9 mouse cellular contexts compared by ENCODE assay signal in the genomic region with DNA sequence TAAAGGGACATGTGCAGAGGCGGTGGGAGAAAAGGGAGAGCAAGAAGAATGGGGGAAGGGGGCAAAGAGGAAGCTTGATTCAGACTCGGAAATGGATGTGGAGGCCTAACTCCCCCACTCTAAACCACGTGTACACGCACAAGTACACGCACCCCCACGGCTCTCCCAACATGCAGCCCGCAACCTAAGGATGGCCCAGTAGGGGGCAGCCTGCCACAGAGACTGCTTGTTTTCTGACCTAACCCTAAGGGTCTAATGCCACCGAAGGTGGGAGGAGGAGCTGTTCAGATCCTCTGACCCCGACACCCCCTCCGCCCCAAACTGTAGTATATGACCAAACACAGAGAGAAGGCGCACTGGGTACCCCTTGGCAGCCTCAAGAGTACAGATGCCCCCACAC. TPM values are rescaled to one million over a fixed set of nuclear protein-coding genes. Genes with fewer than 3 reads are reported as not detected.
DNase-seq lines count a peak whose midpoint lies in the region; ATAC-seq and TF ChIP-seq lines count a peak whose summit lies in the region.
"Had no signal": no experiment of that assay in that cellular context is flagged by ENCODE, and none has a peak within 500 bp of the region (broad histone marks: within the 10 kb centered on the region; RNA-seq: fewer than 3 reads in every experiment).

No protein-coding gene starts in this region.

- peaks cover 48% of the 10 kb centered on the region for H3K27me3 ChIP-seq in embryonic facial prominence, embryonic 10.5 days (replicated peaks; ENCODE audit: low read depth, poor library complexity, severe bottlenecking)
- H3K27me3 ChIP-seq in heart, postnatal 0 days (ENCODE audit: control insufficient read depth, insufficient read depth, low read length) = peaks cover 12% of the 10 kb centered on the region; the same call in 1 of the 2 replicates
- peaks cover 37% of the 10 kb centered on the region for H3K27me3 ChIP-seq in liver, embryonic 13.5 days

- H3K9ac ChIP-seq in heart, postnatal 0 days (replicated peaks; ENCODE audit: low read depth, low read length) = no peak overlapping the region
- H3K9ac ChIP-seq in liver, embryonic 13.5 days = peak overlapping the region; percentile 60

- peaks cover 29% of the 10 kb centered on the region for H3K4me1 ChIP-seq in embryonic facial prominence, embryonic 10.5 days
- H3K4me1 ChIP-seq in heart, postnatal 0 days (ENCODE audit: control insufficient read depth, insufficient read depth) = no peaks in the 10 kb centered on the region
- peaks cover 40% of the 10 kb centered on the region for H3K4me1 ChIP-seq in liver, embryonic 13.5 days (replicated peaks)

- no peak for TF ChIP-seq EP300 in heart, postnatal 0 days (IDR thresholded peaks at IDR 0.05; ENCODE audit: low read depth)

- H3K36me3 ChIP-seq in embryonic facial prominence, embryonic 10.5 days (replicated peaks) = no peaks in the 10 kb centered on the region
- H3K36me3 ChIP-seq in heart, postnatal 0 days (replicated peaks; ENCODE audit: control insufficient read depth, insufficient read depth, low read length) = no peaks in the 10 kb centered on the region
- no peaks in the 10 kb centered on the region for H3K36me3 ChIP-seq in liver, embryonic 13.5 days

- WGBS in embryonic facial prominence, embryonic 10.5 days = 2% methylated on average over 11 of the region's 11 CpGs
- WGBS in heart, postnatal 0 days = 4% methylated on average over 11 of the region's 11 CpGs
- WGBS in liver, embryonic 13.5 days (ENCODE audit: insufficient replicate concordance) = 3% methylated on average over 11 of the region's 11 CpGs

- H3K4me2 ChIP-seq in heart, postnatal 0 days (ENCODE audit: low read depth, low read length) = peak overlapping the region; percentile 85
- peak overlapping the region; percentile 76 for H3K4me2 ChIP-seq in liver, embryonic 13.5 days

- H3K9me3 ChIP-seq in embryonic facial prominence, embryonic 10.5 days = no peaks in the 10 kb centered on the region
- H3K9me3 ChIP-seq in heart, postnatal 0 days (replicated peaks; ENCODE audit: control insufficient read depth, low read length) = no peaks in the 10 kb centered on the region
- no peaks in the 10 kb centered on the region for H3K9me3 ChIP-seq in liver, embryonic 13.5 days (replicated peaks)

- peak; percentile 59; the same call in 1 of the 2 replicates for ATAC-seq in heart, postnatal 0 days (ENCODE audit: insufficient read depth, low read depth)
- peak; percentile 35; the same call in 1 of the 2 replicates for ATAC-seq in liver, embryonic 13.5 days (ENCODE audit: low read depth)

- peak overlapping the region; percentile 85 for H3K27ac ChIP-seq in embryonic facial prominence, embryonic 10.5 days (replicated peaks)
- H3K27ac ChIP-seq in heart, postnatal 0 days (ENCODE audit: low read depth) = no peak overlapping the region
- H3K27ac ChIP-seq in liver, embryonic 13.5 days = no peak overlapping the region

- DNase-seq in 3T3-L1 (ENCODE audit: low read depth, low spot score) (peak; percentile 12), WW6 (ENCODE audit: low read depth, low spot score) (peak; percentile 48)
- DNase-seq in embryonic facial prominence, embryonic 10.5 days (ENCODE audit: low spot score) = peak; percentile 86
- DNase-seq in heart, postnatal 0 days (ENCODE audit: low spot score) = peak; percentile 16
- peak; percentile 53 to 81 for DNase-seq in kidney, postnatal 36 days
- DNase-seq in liver, embryonic 13.5 days = peak; percentile 42
- peak; percentile 73 for DNase-seq in neural tube, embryonic 10.5 days (ENCODE audit: extremely low spot score, low spot score)
- peak; percentile 31 to 40 for DNase-seq in thymus, adult 18-20 months

- peak; percentile 58 for TF ChIP-seq CTCF in heart, postnatal 0 days (IDR thresholded peaks at IDR 0.05; ENCODE audit: low read depth)

- peak overlapping the region; percentile 63 for H3K4me3 ChIP-seq in embryonic facial prominence, embryonic 10.5 days
- peak overlapping the region; percentile 47 for H3K4me3 ChIP-seq in heart, postnatal 0 days (ENCODE audit: low read depth, low read length)
- peak overlapping the region; percentile 48 for H3K4me3 ChIP-seq in liver, embryonic 13.5 days (replicated peaks)

RNA-seq across cellular contexts. Expression of gene Chrm1, which starts 1.3 kb away (rescaled TPM):
- polyA plus RNA-seq in embryonic facial prominence, embryonic 10.5 days (2016; fragmentation: Nextera tagmentation; extraction: Ambion mirVana) = 0.04 and 0.09 TPM in 2 replicates
- total RNA-seq in heart, postnatal 0 days (2014; rRNA removed; ENCODE audit: low replicate concordance) = not detected in 2 replicates
- 0.05 TPM in 1 of 2 replicates, not detected in the other for polyA plus RNA-seq in heart, postnatal 0 days (2015; fragmentation: Nextera tagmentation; extraction: Ambion mirVana)
- not detected in 2 replicates for polyA plus RNA-seq in liver, embryonic 13.5 days (2015; fragmentation: Nextera tagmentation; extraction: Ambion mirVana)
- total RNA-seq: gastrocnemius, postnatal 36 days had no signal

RNA-seq across cellular contexts. Expression of gene Slc22a6, which starts 44.5 kb away (rescaled TPM):
- polyA plus RNA-seq in embryonic facial prominence, embryonic 10.5 days (2016; fragmentation: Nextera tagmentation; extraction: Ambion mirVana) = 0.10 and 0.24 TPM in 2 replicates
- 0.04 TPM in 1 of 2 replicates, not detected in the other for total RNA-seq in heart, postnatal 0 days (2014; rRNA removed; ENCODE audit: low replicate concordance)
- not detected in 2 replicates for polyA plus RNA-seq in heart, postnatal 0 days (2015; fragmentation: Nextera tagmentation; extraction: Ambion mirVana)
- polyA plus RNA-seq in liver, embryonic 13.5 days (2015; fragmentation: Nextera tagmentation; extraction: Ambion mirVana) = not detected in 2 replicates
- total RNA-seq: gastrocnemius, postnatal 36 days had no signal

Comparison
In these comparisons a context has a peak if more than half of its experiments do, and no peak if none do; other contexts are left out.
1. DNase-seq: peak in every context shown above with its lines; median percentile 86 in embryonic facial prominence, embryonic 10.5 days; 73 in neural tube, embryonic 10.5 days; 67 in kidney, postnatal 36 days; 48 in WW6; 42 in liver, embryonic 13.5 days; 36 in thymus, adult 18-20 months; 16 in heart, postnatal 0 days; 12 in 3T3-L1.